Mouse (Mus musculus): Measurements from ENCODE around the gene Gm11020.

- TF ChIP-seq CTCF (IDR thresholded peaks at IDR 0.05; ENCODE audit: low read depth, low read length) (no peak), POLR2A (IDR thresholded peaks at IDR 0.05; ENCODE audit: borderline replicate concordance, low read depth, low read length) (no peak)
Observed at GRCm38 (mm10) chr8:104337890-104338289, 16.5 kb downstream of the Gm11020 start.

Measured in bone marrow macrophage, adult 2 months (primary cell).